Mouse (Mus musculus) left cerebral cortex, postnatal 25 days (tissue): ENCODE results near the gene Zdhhc14. TPM values are rescaled to one million over a fixed set of nuclear protein-coding genes. Genes with fewer than 3 reads are reported as not detected.
A peak's percentile ranks its signal among the peaks of the same experiment; 100 is the strongest.

ENCODE experiments used
- DNase-seq, 2 experiments: peaks; one replicate each; pipeline ENCODE4 v3.0.0; 2022; ENCODE audit warnings: low spot score in 2 of 2, mixed read lengths in 1 of 2
- intact Hi-C: fragments of 180-260 bp; cut with DNase I; formaldehyde crosslinking; loops from one replicate; pipeline ENCODE4 v1.15.1; 2025
- total RNA-seq, 2 experiments: library from RNA; stranded (reverse); gene quantifications; 2 replicates each; pipeline ENCODE4 v1.2.3; 2021

The Zdhhc14 gene
- total RNA-seq, 2 experiments from 2014 or later, result 51.3 to 53.2 TPM

- intact Hi-C loops, result no loop called here
- no peak for DNase-seq
These were observed 258.7 kb downstream of the Zdhhc14 start for GRCm38 (mm10) chr17:5751066-5751465.

- DNase-seq, result no peak
These were observed 260.0 kb downstream of the Zdhhc14 start for GRCm38 (mm10) chr17:5752322-5752715.

GRCm38 (mm10) chr17:5752716-5753585 lies 260.6 kb downstream of the Zdhhc14 start:
- peak; percentile 69 to 82 for DNase-seq
- intact Hi-C loops, result loop anchor here (1.0 kb wide), 1 partner anchor 313 kb away; the partner anchor contains the start of gene Tmem242

More at GRCm38 (mm10) chr17:5752322-5752715, 260.0 kb downstream of the Zdhhc14 start:
- intact Hi-C loops, result no loop called here

GRCm38 (mm10) chr17:5755489-5755888 lies 263.1 kb downstream of the Zdhhc14 start:
- no peak for DNase-seq
- intact Hi-C loops, result no loop called here

- intact Hi-C loops, result no loop called here
These were observed 263.7 kb downstream of the Zdhhc14 start for GRCm38 (mm10) chr17:5756065-5756464.

GRCm38 (mm10) chr17:5756855-5757254 lies 264.5 kb downstream of the Zdhhc14 start:
- intact Hi-C loops, result no loop called here
- no peak for DNase-seq

More at GRCm38 (mm10) chr17:5756065-5756464, 263.7 kb downstream of the Zdhhc14 start:
- DNase-seq, result no peak

DNA sequence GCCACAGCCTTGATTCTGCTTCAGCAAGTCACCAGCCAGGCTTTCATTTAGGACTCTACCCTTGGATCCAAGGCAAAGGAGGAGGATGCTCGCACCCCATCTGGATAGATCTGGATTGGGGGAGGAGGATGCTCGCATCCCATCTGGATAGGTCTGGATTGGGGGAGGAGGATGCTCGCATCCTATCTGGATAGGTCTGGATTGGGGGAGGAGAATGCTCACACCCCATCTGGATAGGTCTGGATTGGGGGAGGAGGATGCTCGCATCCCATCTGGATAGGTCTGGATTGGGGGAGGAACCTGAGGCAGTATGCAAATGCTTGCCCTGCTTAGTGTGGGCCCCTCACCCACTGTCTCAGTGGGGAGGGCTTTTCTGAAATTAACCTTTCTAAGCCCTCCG lies 271.4 kb downstream of the Zdhhc14 start:
- peak in 1 of 2 experiments; percentile 28 for DNase-seq
- intact Hi-C loops, result no loop called here

DNA sequence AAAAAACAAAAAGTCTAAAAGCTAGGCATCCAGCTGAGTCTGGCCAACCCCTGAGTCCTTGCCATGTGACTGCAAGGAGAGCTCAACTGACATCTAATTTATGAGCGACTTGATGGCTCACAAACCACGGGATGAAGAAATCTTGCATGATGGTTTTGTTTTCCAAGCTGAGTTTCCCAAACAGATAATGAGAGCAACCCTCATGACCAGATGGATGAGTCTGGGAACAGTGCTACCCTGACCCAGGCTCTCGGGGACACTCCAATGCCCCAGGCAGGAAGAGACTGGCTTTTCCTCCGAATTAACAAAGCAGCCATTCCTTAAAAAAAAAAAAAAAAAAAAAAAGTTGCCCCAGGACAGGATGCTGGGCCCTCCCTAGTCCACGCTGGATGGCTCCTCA lies 271.9 kb downstream of the Zdhhc14 start:
- DNase-seq, result no peak

DNA sequence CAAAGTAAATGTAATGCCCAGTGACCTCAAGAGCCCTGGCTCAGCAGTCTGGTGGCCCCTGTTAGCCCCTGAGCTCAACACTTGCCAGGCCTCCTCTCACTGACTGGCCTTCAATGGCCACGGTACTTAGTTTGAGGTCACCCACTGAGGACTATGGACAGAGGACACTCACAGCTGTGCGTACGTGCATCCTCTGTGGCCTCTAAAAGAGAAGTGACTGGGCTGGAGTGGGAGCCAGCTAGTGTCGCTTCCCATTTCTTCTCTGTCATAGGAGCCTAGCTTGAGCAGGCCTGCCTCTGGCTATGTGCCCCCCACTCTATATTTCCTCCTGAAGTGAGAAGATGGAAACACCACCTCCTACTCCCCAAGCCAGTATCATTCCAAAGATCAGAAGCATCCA lies 273.4 kb downstream of the Zdhhc14 start:
- intact Hi-C loops, result no loop called here
- no peak for DNase-seq

More for the DNA sequence above, 271.9 kb downstream of the Zdhhc14 start:
- intact Hi-C loops, result no loop called here

GRCm38 (mm10) chr17:5768164-5768705 lies 275.9 kb downstream of the Zdhhc14 start:
- intact Hi-C loops, result no loop called here
- no peak for DNase-seq

DNA sequence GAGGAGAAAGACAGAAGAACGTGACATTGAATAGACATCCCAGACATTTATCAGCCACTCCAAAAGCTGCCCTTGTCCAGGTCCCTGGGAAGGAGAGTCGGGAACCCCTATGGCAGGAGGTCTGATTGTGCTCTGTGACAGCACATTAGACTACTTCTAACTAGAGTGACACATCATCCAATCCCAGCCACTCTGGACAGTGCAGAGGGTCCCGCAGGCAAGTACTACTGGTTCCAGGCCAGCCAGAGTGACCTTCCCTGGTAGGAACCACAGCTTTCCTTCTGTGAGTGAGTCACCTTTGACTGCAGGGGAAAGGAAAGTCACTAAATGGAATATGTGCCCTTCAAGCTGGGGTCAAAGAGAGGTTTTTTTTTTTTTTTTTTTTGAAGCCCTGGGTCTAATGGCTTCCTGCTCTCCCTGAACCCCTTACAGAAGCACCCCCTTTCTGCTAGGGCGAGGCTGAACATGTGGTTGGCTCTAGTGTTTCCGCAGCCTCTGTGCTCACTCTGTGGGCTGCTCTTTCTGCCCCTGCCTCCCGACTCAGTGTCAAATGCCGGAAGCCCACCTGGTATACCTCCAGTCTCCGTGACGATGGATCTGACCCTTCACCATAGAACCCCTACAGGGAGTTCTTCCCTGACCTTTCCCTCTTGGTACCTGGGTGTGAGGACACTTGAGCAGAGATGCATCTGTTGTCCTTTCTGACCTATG lies 276.6 kb downstream of the Zdhhc14 start:
- DNase-seq, result no peak
- intact Hi-C loops, result no loop called here

GRCm38 (mm10) chr17:5769776-5770175 lies 277.4 kb downstream of the Zdhhc14 start:
- intact Hi-C loops, result no loop called here
- no peak for DNase-seq

DNA sequence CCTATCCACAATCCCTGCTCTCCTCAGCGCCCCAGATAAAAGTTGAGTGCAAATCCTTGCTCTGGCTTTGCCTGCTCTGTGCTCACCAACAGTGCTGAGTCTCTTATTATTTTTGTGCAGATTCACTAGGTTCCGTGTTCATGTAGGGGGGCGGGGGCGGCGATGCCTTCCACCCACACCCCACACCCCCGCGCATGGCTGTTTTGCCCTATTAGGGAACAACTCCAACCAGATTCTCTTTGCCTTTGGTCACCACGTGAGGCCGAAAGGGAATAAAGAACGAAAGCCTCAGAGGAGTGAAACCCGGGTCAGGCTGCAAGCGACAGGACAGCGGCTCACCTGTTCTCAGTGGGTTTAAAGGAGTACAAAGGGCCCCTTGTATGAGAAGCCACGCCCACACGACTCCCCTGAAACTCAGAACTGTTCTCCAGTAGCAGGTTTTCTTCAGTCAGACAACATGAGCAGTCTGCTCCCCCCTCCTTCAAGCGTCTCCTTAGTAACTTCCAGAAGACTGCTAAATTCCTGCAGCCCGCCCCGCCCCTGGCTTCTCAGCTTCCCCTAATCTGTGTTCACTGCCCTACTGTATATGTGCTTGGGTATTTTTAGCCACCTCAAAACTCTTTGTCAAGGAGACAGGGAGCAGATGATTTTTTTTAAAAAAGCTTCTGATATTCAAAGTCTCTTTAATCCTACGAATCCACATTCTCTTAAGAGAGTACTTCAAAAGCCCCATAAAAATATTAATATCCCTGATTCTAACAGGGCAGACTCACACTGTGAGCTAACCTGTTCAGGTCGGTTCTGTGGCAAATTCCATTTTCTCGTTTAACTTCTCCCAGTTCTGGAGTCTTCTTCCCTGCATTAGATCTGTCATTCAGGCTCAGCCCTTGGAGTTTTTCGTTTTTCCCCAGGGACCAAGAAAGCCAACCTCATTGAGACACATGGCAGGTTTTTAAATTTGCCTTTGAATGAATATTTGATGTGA lies 278.2 kb downstream of the Zdhhc14 start:
- peak; percentile 47 to 59 for DNase-seq
- intact Hi-C loops, result no loop called here

- DNase-seq, result no peak
- intact Hi-C loops, result no loop called here
These were observed 288.0 kb downstream of the Zdhhc14 start for GRCm38 (mm10) chr17:5780213-5780975.

- intact Hi-C loops, result no loop called here
- DNase-seq, result no peak
These were observed 292.9 kb downstream of the Zdhhc14 start for GRCm38 (mm10) chr17:5785238-5785637.

DNA sequence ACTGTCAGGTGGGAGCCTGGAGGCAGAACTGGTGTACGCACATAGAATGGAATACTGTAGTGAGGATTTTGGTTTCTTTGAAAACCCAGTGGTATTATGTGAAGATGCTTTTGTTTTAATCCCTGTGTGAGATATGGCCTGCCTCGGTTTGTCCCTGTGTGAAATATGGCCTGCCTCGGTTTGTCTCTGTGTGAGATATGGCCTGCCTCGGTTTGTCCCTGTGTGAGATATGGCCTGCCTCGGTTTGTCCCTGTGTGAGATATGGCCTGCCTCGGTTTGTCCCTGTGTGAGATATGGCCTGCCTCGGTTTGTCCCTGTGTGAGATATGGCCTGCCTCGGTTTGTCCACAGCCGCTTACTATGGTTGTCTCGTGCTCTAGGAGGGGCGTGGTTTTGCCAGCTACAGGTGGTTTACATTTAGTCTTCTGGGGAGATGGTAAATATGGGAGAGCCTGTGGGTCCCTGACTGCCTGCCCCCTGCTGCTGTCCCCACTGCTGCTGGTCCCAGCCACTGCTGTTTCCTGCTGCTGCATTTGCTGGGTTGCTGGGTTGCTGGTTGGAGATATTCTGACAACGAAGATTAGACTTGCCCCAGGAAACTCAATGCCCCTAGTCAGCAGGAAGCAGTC lies 299.9 kb downstream of the Zdhhc14 start:
- no peak for DNase-seq
- intact Hi-C loops, result no loop called here

DNA sequence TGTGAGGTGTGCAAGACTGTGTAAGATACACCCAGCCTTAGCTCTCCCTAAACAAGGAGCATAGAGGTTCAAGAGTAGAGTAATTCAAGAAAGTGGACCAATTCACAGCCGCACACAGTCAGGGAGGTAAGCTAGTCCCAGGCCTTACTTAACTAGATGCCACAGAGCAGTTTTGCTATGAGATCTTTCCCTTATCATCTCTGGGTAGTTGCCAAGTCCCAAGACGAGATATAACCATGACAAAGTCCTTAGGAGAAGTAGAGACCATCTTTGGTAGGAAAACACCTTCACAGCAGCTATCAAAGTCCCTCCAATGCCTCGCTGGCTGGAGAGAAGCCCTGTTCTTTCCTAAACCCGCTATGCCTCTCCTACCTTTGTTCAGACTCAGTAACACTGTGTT lies 301.2 kb downstream of the Zdhhc14 start:
- intact Hi-C loops, result no loop called here

DNA sequence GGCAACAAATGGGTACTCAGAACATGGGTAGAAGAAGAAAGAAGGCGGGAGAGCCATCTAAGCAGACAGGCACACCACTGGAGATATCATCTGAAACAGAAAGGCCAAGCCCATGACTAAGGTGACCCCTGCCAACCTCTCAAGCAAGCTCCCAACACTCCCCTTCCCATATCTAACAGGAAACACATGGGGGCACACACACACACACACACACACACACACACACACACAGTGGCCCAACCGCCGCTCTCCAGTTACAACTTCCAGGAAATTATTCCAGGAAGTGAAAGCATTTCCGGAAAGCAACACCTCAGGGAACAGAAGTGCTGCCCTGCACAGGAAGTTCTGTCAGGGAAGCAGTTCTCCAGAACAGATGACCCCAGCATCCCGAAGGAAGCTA lies 301.9 kb downstream of the Zdhhc14 start:
- DNase-seq, result no peak
- intact Hi-C loops, result no loop called here

More for the DNA sequence above, 301.2 kb downstream of the Zdhhc14 start:
- no peak for DNase-seq
